Mouse (Mus musculus) heart, embryonic 12.5 days (tissue): ENCODE results near the gene Magoh. TPM values are rescaled to one million over a fixed set of nuclear protein-coding genes. Genes with fewer than 3 reads are reported as not detected.

Source experiments
- ATAC-seq: fragments of 200-750 bp; cut with Nextera tagmentation; 2 replicates; pipeline ENCODE4 v1.8.0; 2017; ENCODE audit warnings: moderate TSS enrichment, moderate library complexity; ENCODE audit not compliant: insufficient number of reproducible peaks, low FRiP score
- H3K27ac ChIP-seq: fragments of 300-500 bp; sonication (generic); 2 replicates; pipeline ENCODE4 v1.5.1; 2016; ENCODE audit warnings: mild to moderate bottlenecking, moderate library complexity; ENCODE audit not compliant: poor library complexity, severe bottlenecking
- H3K27me3 ChIP-seq: fragments of 300-500 bp; sonication (generic); replicated peaks from 2 replicates; pipeline ENCODE4 v1.6.1; 2016; ENCODE audit warnings: mild to moderate bottlenecking, moderate library complexity
- H3K36me3 ChIP-seq: fragments of 300-500 bp; sonication (generic); 2 replicates; pipeline ENCODE4 v1.6.1; 2016; ENCODE audit warnings: mild to moderate bottlenecking, moderate library complexity
- H3K4me1 ChIP-seq: fragments of 300-500 bp; sonication (generic); replicated peaks from 2 replicates; pipeline ENCODE4 v1.6.1; 2016; ENCODE audit warnings: mild to moderate bottlenecking
- H3K4me2 ChIP-seq: fragments of 300-500 bp; sonication (generic); 2 replicates; pipeline ENCODE4 v1.6.1; 2016; ENCODE audit warnings: mild to moderate bottlenecking, moderate library complexity
- H3K4me3 ChIP-seq: fragments of 300-500 bp; sonication (generic); 2 replicates; pipeline ENCODE4 v1.5.1; 2016; ENCODE audit warnings: mild to moderate bottlenecking
- H3K9ac ChIP-seq: fragments of 300-500 bp; sonication (generic); 2 replicates; pipeline ENCODE4 v1.6.1; 2016; ENCODE audit warnings: mild to moderate bottlenecking, moderate library complexity
- H3K9me3 ChIP-seq: fragments of 300-500 bp; sonication (generic); replicated peaks from 2 replicates; pipeline ENCODE4 v1.6.1; 2016; ENCODE audit warnings: mild to moderate bottlenecking, moderate library complexity
- WGBS: fragments of 180-500 bp; shearing (Covaris S2); methylation state at CpG from one replicate; pipeline ENCODE4 v1.1.7; 2016; 5-methylcytosine and 5-hydroxymethylcytosine counted together
- polyA plus RNA-seq: library from polyadenylated mRNA; unstranded; fragments of >200 nt; fragmentation: Nextera tagmentation; extraction: Ambion mirVana; gene quantifications from 2 replicates; pipeline ENCODE4 v1.2.1, GENCODE M21; 2016

The Magoh gene
- polyA plus RNA-seq, 1 experiment from 2014 or later, result 114 TPM

- ATAC-seq, result no peak
- H3K9ac ChIP-seq, result no peak overlapping the region
Measured at GRCm38 (mm10) chr4:107923803-107924194, 44.2 kb downstream of the Magoh start.

GRCm38 (mm10) chr4:107928269-107928668 lies 48.7 kb downstream of the Magoh start:
- no peak overlapping the region for H3K4me2 ChIP-seq
- no peak for ATAC-seq
- WGBS, result 58% methylated on average over 2 of the region's 2 CpGs
- no peaks in the 10 kb centered on the region for H3K36me3 ChIP-seq
- no peak overlapping the region for H3K27ac ChIP-seq
- no peak overlapping the region for H3K9ac ChIP-seq
- H3K9me3 ChIP-seq, result no peaks in the 10 kb centered on the region
- no peaks in the 10 kb centered on the region for H3K4me1 ChIP-seq
- no peaks in the 10 kb centered on the region for H3K27me3 ChIP-seq
- no peak overlapping the region for H3K4me3 ChIP-seq

More at GRCm38 (mm10) chr4:107923803-107924194, 44.2 kb downstream of the Magoh start:
- peaks cover 27% of the 10 kb centered on the region for H3K4me1 ChIP-seq
- H3K27me3 ChIP-seq, result no peaks in the 10 kb centered on the region
- no peak overlapping the region for H3K27ac ChIP-seq
- WGBS, result 48% methylated on average over 7 of the region's 7 CpGs
- H3K9me3 ChIP-seq, result no peaks in the 10 kb centered on the region
- no peaks in the 10 kb centered on the region for H3K36me3 ChIP-seq
- peak overlapping the region; percentile 83 for H3K4me3 ChIP-seq
- peak overlapping the region; percentile 85 for H3K4me2 ChIP-seq

DNA sequence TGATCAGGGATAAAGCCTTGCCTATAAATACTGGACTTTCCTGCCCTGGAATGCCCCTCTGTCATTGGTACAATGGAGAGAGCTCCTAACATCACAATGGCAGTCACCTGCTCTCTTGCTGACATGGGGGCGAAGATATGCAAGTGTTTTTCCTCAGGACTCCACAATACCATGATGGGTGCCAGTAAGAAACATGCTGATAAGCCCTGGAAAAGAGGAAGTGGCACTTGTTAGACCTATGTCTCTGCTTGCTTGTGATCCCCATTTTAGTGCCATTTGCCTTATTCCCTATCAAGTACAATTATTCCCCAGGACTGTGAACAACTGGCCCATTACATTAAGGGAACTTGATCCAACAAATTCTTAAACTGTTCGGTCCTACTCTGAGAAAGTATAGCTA lies 49.2 kb downstream of the Magoh start:
- no peaks in the 10 kb centered on the region for H3K9me3 ChIP-seq
- H3K9ac ChIP-seq, result no peak overlapping the region
- ATAC-seq, result no peak
- 80% methylated on average over 2 of the region's 2 CpGs for WGBS
- H3K4me3 ChIP-seq, result no peak overlapping the region
- no peak overlapping the region for H3K27ac ChIP-seq
- H3K36me3 ChIP-seq, result no peaks in the 10 kb centered on the region
- H3K4me1 ChIP-seq, result no peaks in the 10 kb centered on the region
- H3K4me2 ChIP-seq, result no peak overlapping the region
- no peaks in the 10 kb centered on the region for H3K27me3 ChIP-seq

DNA sequence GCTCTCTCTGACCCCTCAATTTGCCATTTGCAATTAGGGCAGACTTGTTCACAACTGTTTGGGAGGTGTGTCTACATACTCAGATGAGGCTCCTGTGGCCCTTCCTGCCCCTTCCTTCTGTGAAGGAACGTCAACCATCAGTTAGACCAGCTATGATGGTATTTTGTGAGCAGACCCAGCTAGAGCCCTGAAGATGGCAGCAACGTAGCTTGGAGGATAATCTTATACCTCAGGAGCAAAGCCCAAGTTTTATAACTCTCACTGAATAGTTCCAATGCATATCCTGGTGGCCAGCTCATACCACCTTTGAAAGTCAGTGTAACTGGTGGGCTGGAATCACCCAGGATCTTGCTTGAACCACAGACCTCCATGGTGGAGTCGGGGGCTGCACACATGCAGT lies 51.9 kb downstream of the Magoh start:
- WGBS, result 71% methylated on average over 3 of the region's 3 CpGs

GRCm38 (mm10) chr4:107933239-107933638 lies 53.7 kb downstream of the Magoh start:
- WGBS, result 73% methylated on average over 8 of the region's 8 CpGs
- ATAC-seq, result no peak
- H3K4me3 ChIP-seq, result no peak overlapping the region
- H3K4me1 ChIP-seq, result no peaks in the 10 kb centered on the region
- no peaks in the 10 kb centered on the region for H3K27me3 ChIP-seq
- H3K9me3 ChIP-seq, result no peaks in the 10 kb centered on the region
- H3K27ac ChIP-seq, result no peak overlapping the region
- no peak overlapping the region for H3K9ac ChIP-seq
- H3K4me2 ChIP-seq, result no peak overlapping the region
- no peaks in the 10 kb centered on the region for H3K36me3 ChIP-seq

More for the DNA sequence above, 51.9 kb downstream of the Magoh start:
- H3K36me3 ChIP-seq, result no peaks in the 10 kb centered on the region
- H3K9me3 ChIP-seq, result no peaks in the 10 kb centered on the region
- no peak for ATAC-seq
- no peaks in the 10 kb centered on the region for H3K27me3 ChIP-seq
- no peak overlapping the region for H3K4me3 ChIP-seq
- no peak overlapping the region for H3K27ac ChIP-seq
- H3K9ac ChIP-seq, result no peak overlapping the region
- no peaks in the 10 kb centered on the region for H3K4me1 ChIP-seq
- no peak overlapping the region for H3K4me2 ChIP-seq

DNA sequence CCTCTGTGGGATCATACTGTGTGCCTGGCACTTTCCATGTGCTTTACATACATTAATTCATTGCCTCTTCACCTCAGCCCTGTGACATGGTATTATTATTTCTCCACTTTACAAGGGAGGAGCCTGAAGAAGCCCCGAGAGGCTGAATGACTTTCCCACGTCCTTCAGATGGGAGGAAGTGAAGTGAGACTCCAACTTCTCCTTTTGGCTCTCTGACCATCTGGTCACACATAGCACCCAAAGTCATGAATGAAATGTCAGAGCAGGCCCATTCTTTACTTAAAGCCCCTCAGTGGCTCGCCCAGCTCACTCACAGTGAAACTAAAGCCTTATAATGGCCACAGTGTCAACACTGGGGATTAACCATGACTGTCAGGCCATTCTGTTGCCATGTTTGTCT lies 55.7 kb downstream of the Magoh start:
- ATAC-seq, result no peak
- no peaks in the 10 kb centered on the region for H3K9me3 ChIP-seq
- no peak overlapping the region for H3K4me2 ChIP-seq
- WGBS, result 73% methylated on average over 3 of the region's 3 CpGs
- no peaks in the 10 kb centered on the region for H3K4me1 ChIP-seq
- H3K27me3 ChIP-seq, result no peaks in the 10 kb centered on the region
- no peak overlapping the region for H3K27ac ChIP-seq
- H3K9ac ChIP-seq, result no peak overlapping the region
- no peaks in the 10 kb centered on the region for H3K36me3 ChIP-seq
- no peak overlapping the region for H3K4me3 ChIP-seq

Other genes with a start within 250 kb of the Magoh start
- gene Dmrtb1, start 195.5 kb upstream of the Magoh start, polyA plus RNA-seq, result 0.18 TPM in 1 of 2 replicates, not detected in the other
- 1.9 and 2.4 TPM in 2 replicates for gene Lrp8, start 77.5 kb upstream of the Magoh start, polyA plus RNA-seq
- 104 and 105 TPM in 2 replicates for gene 0610037L13Rik, start 10.1 kb downstream of the Magoh start, polyA plus RNA-seq
- gene Cpt2, start 43.9 kb downstream of the Magoh start, polyA plus RNA-seq, result 56.7 and 58.8 TPM in 2 replicates
- not detected in 2 replicates for gene Slc1a7, start 88.6 kb downstream of the Magoh start, polyA plus RNA-seq
- 0.55 and 0.59 TPM in 2 replicates for gene Podn, start 216.7 kb downstream of the Magoh start, polyA plus RNA-seq